Mouse (Mus musculus) duodenum, adult 2 months (tissue): Measurements from ENCODE around the gene Ptafr. TPM values are rescaled to one million over a fixed set of nuclear protein-coding genes. Genes with fewer than 3 reads are reported as not detected.

ENCODE experiments used
- polyA plus RNA-seq: library from polyadenylated mRNA; depleted of rRNA; stranded (reverse); fragments of >200 nt; gene quantifications from 2 replicates; pipeline ENCODE4 v1.2.3, GENCODE M21; 2012; ENCODE audit warnings: low replicate concordance; rRNA removed

Gene Ptafr
- polyA plus RNA-seq, result 2.0 and 3.9 TPM in 2 replicates

DNA sequence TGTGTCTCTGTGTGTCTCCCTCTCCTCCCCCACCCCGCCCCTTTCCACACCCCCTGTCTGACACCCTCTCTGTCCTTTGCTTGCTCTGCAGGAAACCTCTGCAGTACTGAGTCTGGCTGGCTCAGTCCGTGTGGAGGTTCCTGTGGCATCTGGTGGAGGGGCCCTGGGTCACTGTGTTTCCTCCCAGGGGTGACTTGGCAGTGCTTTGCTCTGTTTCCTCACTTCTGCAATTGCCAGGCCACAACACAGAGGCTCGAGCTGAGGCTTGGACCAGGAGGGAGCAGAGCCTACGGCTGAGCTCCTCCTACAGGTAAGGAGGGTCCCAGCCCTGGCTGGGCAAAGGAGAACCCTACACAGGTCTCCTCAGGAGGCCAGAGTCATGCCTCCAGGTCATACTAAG, at the start of gene Ptafr:
Gene Ptafr (plus strand): TSS at position 103 of the 400 bp plus-strand sequence.

DNA sequence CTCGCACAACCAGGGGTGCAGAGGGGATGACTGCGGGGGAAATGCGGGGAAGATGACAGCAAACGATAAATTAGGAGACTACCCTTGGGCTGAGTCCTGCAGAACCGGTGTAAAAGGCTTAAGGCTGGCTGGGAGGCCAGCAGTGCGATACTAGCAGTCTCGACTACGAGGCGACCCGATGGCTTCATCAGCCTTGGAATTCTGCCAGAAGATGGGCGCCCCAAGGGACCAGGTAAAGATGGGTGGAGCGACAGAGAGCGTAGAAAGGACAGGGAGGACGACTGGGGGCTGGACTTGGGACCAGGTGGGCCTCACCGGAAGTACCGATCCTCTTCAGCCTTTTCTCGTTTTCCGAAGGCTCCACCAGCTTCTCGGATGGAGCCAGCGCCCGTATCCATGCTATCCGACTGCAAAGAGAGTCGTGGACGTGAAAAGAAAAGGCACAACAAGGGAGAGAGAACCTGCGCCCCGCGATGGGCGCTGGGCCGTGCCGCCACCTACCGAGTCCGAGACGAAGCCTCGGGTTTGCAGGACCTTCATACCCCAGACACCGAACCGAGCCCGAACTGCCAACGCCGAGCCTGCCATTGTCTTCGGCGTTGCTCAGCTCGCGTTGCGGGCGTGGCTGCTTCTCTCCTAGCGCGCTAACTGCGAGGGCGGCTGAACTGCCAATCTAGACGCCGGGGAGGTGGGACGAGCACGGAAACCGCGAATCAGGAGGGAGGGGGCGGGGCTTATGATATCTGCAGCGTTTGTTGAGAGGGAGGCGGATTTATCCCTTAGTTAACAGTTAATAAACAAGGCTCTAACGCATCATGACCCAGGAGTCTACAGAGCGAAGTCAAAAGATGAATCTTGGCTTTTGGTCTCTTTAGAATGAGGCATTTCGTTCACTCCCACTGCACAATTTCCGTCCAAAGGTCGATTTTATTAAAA, 30.6 kb upstream of the Ptafr start, which contains the start of gene Atpif1:
Gene Atpif1 (minus strand): TSS at position 679 of the 936 bp plus-strand sequence.

DNA sequence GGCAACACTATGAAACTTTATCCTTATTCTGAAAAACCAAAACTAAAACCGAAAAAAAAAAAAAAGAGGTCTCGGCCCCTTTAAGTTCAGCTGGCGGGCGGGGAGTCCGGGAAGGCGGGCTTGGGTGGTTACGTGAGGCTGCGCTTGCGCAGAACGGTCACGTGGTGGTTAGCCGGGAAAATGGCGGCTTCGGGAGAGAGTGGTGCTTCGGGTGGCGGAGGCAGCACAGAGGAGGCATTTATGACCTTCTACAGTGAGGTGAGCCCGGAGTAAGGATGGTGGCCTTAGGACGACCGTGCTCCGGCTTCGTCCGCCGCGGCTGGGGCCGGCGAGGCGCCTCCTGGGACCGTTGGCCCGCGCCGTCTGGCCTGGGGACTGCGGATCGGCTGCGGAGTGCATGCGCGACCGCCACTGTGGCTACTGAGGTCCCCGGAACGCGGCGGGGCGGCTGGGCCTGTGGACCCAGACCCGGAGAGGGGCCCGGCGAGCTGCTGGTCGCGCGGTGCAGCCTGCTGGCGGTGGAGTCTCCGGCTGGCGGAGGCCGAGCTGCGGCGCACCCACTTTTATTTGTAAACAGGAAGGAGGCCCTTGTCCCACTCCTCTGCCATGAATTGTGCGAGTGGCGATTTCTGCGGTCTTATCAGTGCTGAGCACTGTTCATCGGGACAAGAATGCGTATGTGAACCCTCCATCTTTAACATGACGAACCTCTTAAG, 28.3 kb upstream of the Ptafr start, which contains the start of gene Dnajc8:
Gene Dnajc8 (plus strand): TSS at position 145 of the 716 bp plus-strand sequence.

Other genes starting within 250 kb of the Ptafr start
- 12.8 and 13.3 TPM in 2 replicates for gene Trnau1ap, start 234.5 kb upstream of the Ptafr start, polyA plus RNA-seq
- gene Rcc1, start 210.5 kb upstream of the Ptafr start, polyA plus RNA-seq, result 8.5 and 11.4 TPM in 2 replicates
- gene Phactr4, start 141.6 kb upstream of the Ptafr start, polyA plus RNA-seq, result 9.4 and 15.7 TPM in 2 replicates
- 0.91 and 1.5 TPM in 2 replicates for gene Med18, start 100.1 kb upstream of the Ptafr start, polyA plus RNA-seq
- 6.8 and 7.7 TPM in 2 replicates for gene Sesn2, start 53.6 kb upstream of the Ptafr start, polyA plus RNA-seq
- gene Atpif1, start 30.4 kb upstream of the Ptafr start, polyA plus RNA-seq, result 83.0 and 87.1 TPM in 2 replicates
- 9.2 and 9.6 TPM in 2 replicates for gene Dnajc8, start 28.5 kb upstream of the Ptafr start, polyA plus RNA-seq
- 11.1 and 11.6 TPM in 2 replicates for gene Eya3, start 74.9 kb downstream of the Ptafr start, polyA plus RNA-seq
- gene Xkr8, start 168.5 kb downstream of the Ptafr start, polyA plus RNA-seq, result 1.4 and 2.8 TPM in 2 replicates
- gene Smpdl3b, start 193.2 kb downstream of the Ptafr start, polyA plus RNA-seq, result 73.6 and 133 TPM in 2 replicates
- gene Rpa2, start 204.3 kb downstream of the Ptafr start, polyA plus RNA-seq, result 7.3 and 9.7 TPM in 2 replicates
- 2.8 and 4.1 TPM in 2 replicates for gene Themis2, start 232.3 kb downstream of the Ptafr start, polyA plus RNA-seq